Mouse (Mus musculus) bone marrow macrophage, adult 2 months (primary cell): ENCODE results near the gene Gipc1.

Source experiments
- CTCF ChIP-seq: IDR thresholded peaks from 2 replicates; pipeline ENCODE4 v1.5.1; 2012; ENCODE audit warnings: low read depth, mild to moderate bottlenecking, low read length, moderate library complexity
- POLR2A ChIP-seq: IDR thresholded peaks from 2 replicates; pipeline ENCODE4 v1.6.1; 2012; ENCODE audit warnings: mild to moderate bottlenecking, low read depth, low read length, borderline replicate concordance

DNA sequence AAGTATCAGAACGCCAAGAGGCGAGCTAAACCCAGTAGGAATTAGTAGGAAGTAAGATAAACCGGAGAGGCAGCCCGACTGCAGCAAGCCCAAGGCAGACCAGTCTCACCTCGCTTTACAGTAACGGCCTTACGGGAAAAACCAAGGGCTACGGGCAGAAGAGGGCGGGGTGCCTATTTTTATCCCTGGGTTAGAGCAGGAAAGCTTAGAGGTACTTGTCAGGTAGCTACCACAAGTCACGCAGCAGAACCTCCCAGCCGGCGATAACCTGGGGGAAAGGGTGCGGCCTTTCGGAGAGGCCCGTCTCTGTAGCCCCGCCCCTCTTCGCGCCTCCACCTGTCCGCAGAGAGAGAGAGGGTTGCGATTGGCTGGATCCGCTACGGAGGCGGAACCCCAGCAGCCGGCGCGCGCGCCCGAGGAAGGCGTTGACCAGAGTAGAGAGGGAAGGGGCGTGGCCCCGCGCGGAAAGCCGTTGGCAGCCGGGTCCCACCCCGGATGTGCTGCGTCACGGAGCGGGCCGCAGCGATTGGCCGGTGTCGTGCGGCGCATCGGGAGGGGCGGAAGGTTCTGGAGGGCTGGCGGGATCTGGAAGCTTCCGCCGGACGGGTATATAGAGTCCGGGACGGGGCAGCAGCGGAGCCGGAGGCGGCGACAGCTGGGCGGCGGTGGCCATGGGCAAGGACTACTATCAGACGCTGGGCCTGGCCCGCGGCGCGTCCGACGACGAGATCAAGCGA lies 44.6 kb upstream of the Gipc1 start, which contains the start of the genes Tecr and Dnajb1:
- no peak for TF ChIP-seq CTCF
- TF ChIP-seq POLR2A, result peak; percentile 78
